Mouse (Mus musculus) liver, adult 2 months (tissue): ENCODE measurements around the gene Rsu1. TPM values are rescaled to one million over a fixed set of nuclear protein-coding genes. Genes with fewer than 3 reads are reported as not detected.

Experiments
- DNase-seq: peaks from one replicate; pipeline ENCODE4 v3.0.0-alpha.2; 2011; ENCODE audit warnings: low read depth, low spot score; ENCODE audit errors: extremely low read depth
- H3K27ac ChIP-seq: fragments of 200-500 bp; replicated peaks from 2 replicates; pipeline ENCODE4 v1.5.1; 2012; ENCODE audit warnings: low read depth, mild to moderate bottlenecking, control low read depth, inconsistent platforms, low read length; ENCODE audit not compliant: insufficient read depth
- H3K27me3 ChIP-seq: fragments of 200-500 bp; 2 replicates; pipeline ENCODE4 v1.6.1; 2012; ENCODE audit warnings: mild to moderate bottlenecking, moderate library complexity, low read length, inconsistent platforms; ENCODE audit not compliant: control insufficient read depth, insufficient read depth
- H3K36me3 ChIP-seq: fragments of 200-500 bp; 2 replicates; pipeline ENCODE4 v1.6.1; 2012; ENCODE audit warnings: low read length, inconsistent platforms; ENCODE audit not compliant: control insufficient read depth, insufficient read depth
- H3K4me1 ChIP-seq: fragments of 200-500 bp; 2 replicates; pipeline ENCODE4 v1.6.1; 2011; ENCODE audit warnings: low read length; ENCODE audit not compliant: control insufficient read depth, insufficient read depth
- H3K4me3 ChIP-seq: fragments of 200-500 bp; 2 replicates; pipeline ENCODE4 v1.5.1; 2011; ENCODE audit warnings: low read depth, mild to moderate bottlenecking, control low read depth, low read length, moderate library complexity; ENCODE audit not compliant: insufficient read depth
- H3K79me2 ChIP-seq: fragments of 200-500 bp; 2 replicates; pipeline ENCODE4 v1.6.1; 2012; ENCODE audit warnings: inconsistent platforms, mild to moderate bottlenecking, low read length, moderate library complexity; ENCODE audit not compliant: control insufficient read depth, insufficient read depth
- H3K9ac ChIP-seq: fragments of 200-500 bp; 2 replicates; pipeline ENCODE4 v1.6.1; 2012; ENCODE audit warnings: low read depth, mild to moderate bottlenecking, control low read depth, inconsistent platforms, low read length
- CTCF ChIP-seq: fragments of 200-500 bp; IDR thresholded peaks from 2 replicates; pipeline ENCODE4 v1.5.1; 2011; ENCODE audit warnings: low read depth, low read length, control low read depth
- POLR2A ChIP-seq: fragments of 200-500 bp; IDR thresholded peaks from 2 replicates; pipeline ENCODE4 v1.6.1; 2011; ENCODE audit warnings: low read length, control low read depth; ENCODE audit not compliant: insufficient read depth; ENCODE audit errors: extremely low read depth
- WGBS: fragments of 180-500 bp; shearing (Covaris S2); methylation state at CpG from one replicate; pipeline ENCODE4 v1.1.7; 2018; 5-methylcytosine and 5-hydroxymethylcytosine counted together
- polyA plus RNA-seq: library from polyadenylated mRNA; depleted of rRNA; stranded (reverse); fragments of >200 nt; gene quantifications from 2 replicates; pipeline ENCODE4 v1.2.3, GENCODE M21; 2012
- total RNA-seq: library from RNA; depleted of rRNA; stranded (reverse); fragments of >200 nt; gene quantifications from 2 replicates; pipeline ENCODE4 v1.2.3, GENCODE M21; 2014

The Rsu1 gene
- total and polyA plus RNA-seq, 2 experiments = 17.9 to 31.5 TPM

DNA sequence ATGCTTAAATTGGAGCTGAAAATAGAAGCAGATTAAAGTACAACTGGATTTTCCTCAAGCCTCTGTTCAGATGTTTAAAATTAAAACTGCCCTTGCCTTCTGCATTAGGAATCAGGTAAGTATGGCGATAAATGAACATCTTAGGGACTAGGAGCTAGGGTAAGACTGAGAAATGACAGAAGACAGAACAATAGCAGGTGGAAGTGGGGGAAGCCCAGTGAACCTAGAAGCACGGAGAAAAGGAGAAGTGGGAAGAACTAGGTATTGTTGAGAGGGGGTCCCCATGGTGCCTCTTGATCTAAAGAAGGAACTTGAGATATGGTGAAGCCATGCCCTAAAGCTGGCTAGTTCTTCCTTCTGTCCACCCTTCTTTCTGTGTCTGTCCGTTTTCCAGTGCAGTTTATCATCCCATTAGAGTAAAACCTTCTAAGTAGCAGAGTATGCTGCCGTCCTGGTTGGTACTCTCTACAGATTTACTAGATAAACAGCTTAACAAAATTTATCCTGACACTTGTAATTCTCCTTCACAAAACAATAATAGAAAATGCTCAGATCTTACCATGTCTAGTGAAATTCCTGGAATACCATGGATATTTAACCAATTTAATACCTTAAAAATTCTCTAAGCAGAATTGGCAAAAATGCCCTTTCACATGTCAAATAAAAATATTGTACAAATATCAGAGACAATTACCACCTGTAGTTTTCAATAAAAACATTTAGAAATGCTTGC is 101.9 kb downstream of the Rsu1 start:
- Histone ChIP-seq H3K4me1 (no peaks in the 10 kb centered on the region), H3K27ac (no peak overlapping the region), H3K27me3 (no peaks in the 10 kb centered on the region), H3K9ac (no peak overlapping the region), H3K36me3 (no peaks in the 10 kb centered on the region; the same call in 1 of the 2 replicates), H3K79me2 (no peaks in the 10 kb centered on the region), H3K4me3 (no peak overlapping the region)
- no peak for TF ChIP-seq CTCF
- no peak for TF ChIP-seq POLR2A
- no peak for DNase-seq
- WGBS = 91% methylated on average over 4 of the region's 4 CpGs

DNA sequence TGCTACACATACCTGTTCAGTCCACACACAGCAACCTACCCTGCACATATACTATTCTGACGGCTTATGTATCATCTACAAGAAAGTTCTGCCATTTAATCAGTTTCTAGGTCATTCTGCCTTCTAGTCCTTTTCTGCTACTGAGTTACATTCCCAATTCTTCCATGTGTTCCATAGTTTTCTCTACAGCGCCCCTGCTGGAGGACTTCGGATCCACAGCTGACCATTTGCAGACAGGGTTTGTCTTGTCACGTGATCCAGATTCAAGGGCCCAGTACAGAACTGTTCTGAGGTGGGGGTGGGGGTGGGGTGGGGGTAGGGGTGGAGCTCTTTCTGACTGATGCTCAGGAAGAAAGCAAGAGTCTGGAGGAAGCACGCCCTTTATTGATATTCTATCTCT is 102.5 kb downstream of the Rsu1 start:
- DNase-seq = no peak
- no peaks in the 10 kb centered on the region for H3K27me3 ChIP-seq
- WGBS = 68% methylated on average over 5 of the region's 5 CpGs

DNA sequence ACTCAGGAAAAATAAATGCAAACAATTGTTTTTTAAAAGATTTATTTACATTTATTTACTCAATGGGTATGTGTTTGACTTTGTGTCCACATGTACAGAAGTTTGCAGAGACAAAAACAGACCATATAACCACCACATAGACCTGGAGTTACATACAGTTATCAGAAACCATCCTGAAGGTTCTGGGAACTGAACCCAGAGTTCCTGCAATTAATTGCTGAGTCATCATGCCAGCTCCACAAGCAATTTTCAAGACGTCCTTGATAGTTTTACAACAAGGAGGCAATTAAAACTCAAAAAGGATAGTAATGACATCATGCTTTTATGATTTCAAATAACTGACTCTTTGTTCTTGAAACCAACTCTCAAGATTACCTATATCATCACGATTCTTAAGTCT is 109.5 kb downstream of the Rsu1 start:
- H3K79me2 ChIP-seq = no peaks in the 10 kb centered on the region
- H3K27ac ChIP-seq = no peak overlapping the region
- H3K4me1 ChIP-seq = no peaks in the 10 kb centered on the region
- 92% methylated on average over 2 of the region's 2 CpGs for WGBS
- H3K9ac ChIP-seq = no peak overlapping the region
- peaks cover 4% of the 10 kb centered on the region; the same call in 1 of the 2 replicates for H3K36me3 ChIP-seq
- H3K27me3 ChIP-seq = no peaks in the 10 kb centered on the region
- no peak for DNase-seq
- no peak for TF ChIP-seq CTCF
- H3K4me3 ChIP-seq = no peak overlapping the region

More for the DNA sequence above, 102.5 kb downstream of the Rsu1 start:
- TF ChIP-seq POLR2A (no peak), CTCF (peak; percentile 49)
- H3K36me3 ChIP-seq = no peaks in the 10 kb centered on the region; the same call in 1 of the 2 replicates
- no peak overlapping the region for H3K9ac ChIP-seq
- H3K4me1 ChIP-seq = no peaks in the 10 kb centered on the region
- no peak overlapping the region for H3K27ac ChIP-seq
- no peak overlapping the region for H3K4me3 ChIP-seq
- no peaks in the 10 kb centered on the region for H3K79me2 ChIP-seq

DNA sequence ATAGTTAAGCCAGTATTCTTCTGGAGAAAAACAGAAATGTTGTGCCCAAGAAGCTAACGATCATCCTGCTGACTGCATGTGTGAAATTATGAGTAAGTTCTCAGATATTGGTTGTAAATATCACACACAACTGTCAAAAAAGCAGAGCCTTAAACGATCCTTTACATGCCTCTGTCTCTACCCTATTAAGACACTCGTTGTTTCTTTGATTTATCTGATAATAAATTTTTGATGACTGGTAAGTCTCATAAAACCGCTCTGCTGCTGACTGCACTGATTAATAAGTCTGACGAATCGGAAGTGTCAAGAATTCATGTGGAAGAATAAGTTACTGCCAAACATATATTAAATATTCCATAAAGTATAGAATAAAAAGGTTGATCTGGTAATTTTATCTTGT is 126.0 kb downstream of the Rsu1 start:
- H3K27me3 ChIP-seq = no peaks in the 10 kb centered on the region
- no peak for TF ChIP-seq CTCF
- TF ChIP-seq POLR2A = no peak
- H3K36me3 ChIP-seq = no peaks in the 10 kb centered on the region
- H3K27ac ChIP-seq = no peak overlapping the region
- H3K4me3 ChIP-seq = no peak overlapping the region
- H3K4me1 ChIP-seq = no peaks in the 10 kb centered on the region
- no peak overlapping the region for H3K9ac ChIP-seq
- WGBS = 93% methylated on average over 6 of the region's 6 CpGs
- H3K79me2 ChIP-seq = no peaks in the 10 kb centered on the region
- no peak for DNase-seq

DNA sequence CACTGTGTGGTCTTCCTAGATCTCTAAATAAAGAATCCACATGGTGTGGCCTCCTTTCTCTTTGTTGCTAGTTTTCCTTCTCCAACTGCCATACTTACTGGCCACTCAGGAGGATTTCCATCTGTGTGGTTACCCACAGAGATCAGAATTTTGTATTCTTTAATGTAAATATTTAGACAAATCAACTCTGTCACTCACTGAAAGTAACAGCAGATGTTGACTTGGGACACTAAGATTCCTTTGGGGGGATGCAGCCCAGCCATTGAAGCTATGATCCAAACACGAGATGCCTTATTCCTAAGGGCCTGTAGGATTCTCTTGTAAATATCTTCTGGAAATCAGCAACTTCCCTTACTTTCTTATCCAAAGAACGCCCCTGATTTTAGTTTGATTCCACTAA is 136.3 kb downstream of the Rsu1 start:
- Histone ChIP-seq H3K9ac (no peak overlapping the region), H3K36me3 (no peaks in the 10 kb centered on the region), H3K79me2 (no peaks in the 10 kb centered on the region), H3K4me3 (no peak overlapping the region), H3K27me3 (no peaks in the 10 kb centered on the region), H3K4me1 (no peaks in the 10 kb centered on the region), H3K27ac (no peak overlapping the region)
- no peak for DNase-seq
- WGBS = 87% methylated on average over 2 of the region's 2 CpGs
- no peak for TF ChIP-seq POLR2A
- TF ChIP-seq CTCF = no peak

DNA sequence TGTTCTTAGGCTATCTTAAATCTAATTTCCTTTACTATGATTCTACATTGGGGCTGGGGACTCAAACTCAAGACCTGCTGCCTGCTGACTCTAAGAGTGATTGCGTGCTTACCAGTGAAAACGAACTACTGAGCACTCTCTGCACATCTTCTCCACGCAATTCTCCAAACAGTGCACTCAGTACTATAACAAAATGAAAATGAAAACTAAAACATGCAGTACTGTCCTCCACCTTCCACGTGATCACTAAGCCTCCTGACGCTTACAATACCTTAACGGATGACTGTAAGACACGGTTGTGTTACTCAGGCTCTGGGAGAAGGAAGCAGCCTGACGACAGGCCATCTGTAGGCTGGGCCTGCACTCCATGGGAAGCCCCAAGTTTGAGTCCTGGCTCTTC is 138.4 kb downstream of the Rsu1 start:
- Histone ChIP-seq H3K9ac (no peak overlapping the region), H3K4me1 (no peaks in the 10 kb centered on the region), H3K79me2 (no peaks in the 10 kb centered on the region), H3K36me3 (no peaks in the 10 kb centered on the region), H3K27me3 (no peaks in the 10 kb centered on the region), H3K27ac (no peak overlapping the region), H3K4me3 (no peak overlapping the region)
- 91% methylated on average over 8 of the region's 8 CpGs for WGBS
- no peak for DNase-seq
- TF ChIP-seq POLR2A (no peak), CTCF (no peak)
